In genomic region chr5:147185174-147185915, GRCm38 (mm10) we compare ENCODE assay signal across 10 mouse cellular contexts. TPM values are rescaled to one million over a fixed set of nuclear protein-coding genes. Genes with fewer than 3 reads are reported as not detected.
DNase-seq lines count a peak whose midpoint lies in the region; ATAC-seq and TF ChIP-seq lines count a peak whose summit lies in the region.
"Had no signal": no experiment of that assay in that cellular context is flagged by ENCODE, and none has a peak within 500 bp of the region (broad histone marks: within the 10 kb centered on the region; RNA-seq: fewer than 3 reads in every experiment).

No protein-coding gene starts in this region.

- H3K27me3 ChIP-seq in CH12.LX (replicated peaks): peaks cover 42% of the 10 kb centered on the region
- H3K27me3 ChIP-seq in forebrain, embryonic 16.5 days (replicated peaks; ENCODE audit: control insufficient read depth, insufficient read depth, low read length): peaks cover 71% of the 10 kb centered on the region
- H3K27me3 ChIP-seq in liver, embryonic 12.5 days (replicated peaks): peaks cover 89% of the 10 kb centered on the region

- no peak for TF ChIP-seq RAD21 in CH12.LX (IDR thresholded peaks at IDR 0.05; ENCODE audit: low read depth, low read length)

- H3K4me1 ChIP-seq in CH12.LX (ENCODE audit: control insufficient read depth in 1 of 2, insufficient read depth in 2 of 2): peaks cover 2 to 15% of the 10 kb centered on the region in 2 experiments; a peak in 2 of 4 replicates
- H3K4me1 ChIP-seq in forebrain, embryonic 16.5 days (replicated peaks; ENCODE audit: control insufficient read depth, insufficient read depth, low read length): peaks cover 39% of the 10 kb centered on the region
- peaks cover 13% of the 10 kb centered on the region; the same call in 1 of the 2 replicates for H3K4me1 ChIP-seq in liver, embryonic 12.5 days

- H3K36me3 ChIP-seq in CH12.LX (replicated peaks in 1 of 2; ENCODE audit: control insufficient read depth in 1 of 2, insufficient read depth in 1 of 2, low read length in 1 of 2): no peaks in the 10 kb centered on the region
- no peaks in the 10 kb centered on the region for H3K36me3 ChIP-seq in forebrain, embryonic 16.5 days (ENCODE audit: control insufficient read depth, insufficient read depth)
- H3K36me3 ChIP-seq in liver, embryonic 12.5 days: no peaks in the 10 kb centered on the region

- dilution Hi-C loops in CH12.LX (cut with MboI; ENCODE audit: extremely low pct_ligation_motif_present, extremely low pct_unique_long_range_greater_than_20kb, low sequenced_read_pairs): no loop called here

- H3K4me2 ChIP-seq in CH12.LX (ENCODE audit: insufficient read depth, low read depth, poor library complexity, severe bottlenecking): peak overlapping the region; percentile 59
- H3K4me2 ChIP-seq in forebrain, embryonic 16.5 days (ENCODE audit: low read length): peak overlapping the region; percentile 33; the same call in 1 of the 2 replicates
- H3K4me2 ChIP-seq in liver, embryonic 12.5 days: no peak overlapping the region

- TF ChIP-seq CTCF in gastrocnemius, adult 2 months (IDR thresholded peaks at IDR 0.05): no peak
- TF ChIP-seq CTCF in CH12.LX (conservative IDR thresholded peaks at IDR 0.05 in 1 of 2, IDR thresholded peaks at IDR 0.05 in 1 of 2; ENCODE audit: low read depth in 2 of 2, low read length in 2 of 2): no peak

- peaks cover 48% of the 10 kb centered on the region for H3K9me3 ChIP-seq in CH12.LX (replicated peaks; ENCODE audit: low read length)
- H3K9me3 ChIP-seq in forebrain, embryonic 16.5 days (ENCODE audit: control insufficient read depth, low read length): peaks cover 6% of the 10 kb centered on the region; the same call in 1 of the 2 replicates
- 0 out of 2 replicates have a peak, but pooled peaks cover 4% of the 10 kb centered on the region for H3K9me3 ChIP-seq in liver, embryonic 12.5 days (replicated peaks)

- no peak for DNase-seq in gastrocnemius, adult 2 months
- DNase-seq in gastrocnemius, adult 18-20 months (ENCODE audit: low spot score): no peak
- no peak for DNase-seq in CH12.LX (ENCODE audit: extremely low read depth)
- no peak for DNase-seq in layer of hippocampus, adult 18-20 months (ENCODE audit: low spot score in 2 of 2)
- no peak for DNase-seq in left cerebral cortex, postnatal 36 days (ENCODE audit: low spot score in 2 of 2)
- DNase-seq in adrenal gland, adult 8-10 months: no peak

- intact Hi-C loops in gastrocnemius, adult 2 months (cut with DNase I): no loop called here
- intact Hi-C loops in left cerebral cortex, postnatal 36 days (cut with DNase I): loop anchor here (5.0 kb wide), 3 partner anchors 87 to 537 kb away; partner anchors contain the start of gene Cdx2

- H3K79me2 ChIP-seq in CH12.LX (replicated peaks; ENCODE audit: control insufficient read depth, extremely low read depth, insufficient read depth, poor library complexity, severe bottlenecking): no peaks in the 10 kb centered on the region

- TF ChIP-seq EP300 in CH12.LX (IDR thresholded peaks at IDR 0.05; ENCODE audit: low read length): no peak

- TF ChIP-seq POLR2A in CH12.LX (IDR thresholded peaks at IDR 0.05; ENCODE audit: low read depth, low read length): no peak

- no peak for ATAC-seq in forebrain, embryonic 16.5 days
- ATAC-seq in liver, embryonic 12.5 days: no peak

- H3K9ac ChIP-seq in CH12.LX (ENCODE audit: insufficient read depth, low read depth): 0 out of 2 replicates have a peak overlapping the region, but pooled peaks have one; percentile 37
- H3K9ac ChIP-seq in forebrain, embryonic 16.5 days (replicated peaks; ENCODE audit: low read depth, low read length): no peak overlapping the region
- H3K9ac ChIP-seq in liver, embryonic 12.5 days: no peak overlapping the region

- peak overlapping the region; percentile 70 for H3K4me3 ChIP-seq in gastrocnemius, adult 2 months
- no peak overlapping the region for H3K4me3 ChIP-seq in CH12.LX (replicated peaks in 1 of 3; ENCODE audit: low read depth in 2 of 3, low read length in 2 of 3, poor library complexity in 1 of 3)
- no peak overlapping the region for H3K4me3 ChIP-seq in forebrain, embryonic 16.5 days (replicated peaks; ENCODE audit: low read length)
- peak overlapping the region; percentile 19; the same call in 1 of the 2 replicates for H3K4me3 ChIP-seq in liver, embryonic 12.5 days
- H3K4me3 ChIP-seq: myocyte had no signal

- in situ Hi-C loops in CH12.LX (cut with MboI; ENCODE audit: low pct_ligation_motif_present, low pct_unique_long_range_greater_than_20kb, low sequenced_read_pairs): no loop called here

- WGBS in forebrain, embryonic 16.5 days: 10% methylated on average over 18 of the region's 19 CpGs
- 6% methylated on average over 15 of the region's 19 CpGs for WGBS in liver, embryonic 12.5 days (ENCODE audit: insufficient replicate concordance)

- no peak overlapping the region for H3K27ac ChIP-seq in gastrocnemius, adult 2 months
- H3K27ac ChIP-seq in CH12.LX (ENCODE audit: insufficient read depth, low read depth): no peak overlapping the region
- no peak overlapping the region for H3K27ac ChIP-seq in forebrain, embryonic 16.5 days (ENCODE audit: low read length)
- H3K27ac ChIP-seq in liver, embryonic 12.5 days: no peak overlapping the region

TF ChIP-seq in CH12.LX, 34 proteins besides CTCF, POLR2A, EP300 and RAD21:
- no peak for TF ChIP-seq MXI1 (IDR thresholded peaks at IDR 0.05; ENCODE audit: low read depth, low read length)
- TF ChIP-seq USF2 (conservative IDR thresholded peaks at IDR 0.05; ENCODE audit: low read depth, low read length): no peak
- no peak for TF ChIP-seq ZMIZ1 (IDR thresholded peaks at IDR 0.05; ENCODE audit: low read depth, low read length)
- no peak for TF ChIP-seq PAX5 (IDR thresholded peaks at IDR 0.05; ENCODE audit: low read length)
- no peak for TF ChIP-seq ELF1 (IDR thresholded peaks at IDR 0.05; ENCODE audit: low read depth, low read length)
- no peak for TF ChIP-seq HCFC1 (IDR thresholded peaks at IDR 0.05; ENCODE audit: low read depth, low read length)
- no peak for TF ChIP-seq MYC (IDR thresholded peaks at IDR 0.05; ENCODE audit: low read depth, low read length)
- TF ChIP-seq MEF2A (IDR thresholded peaks at IDR 0.05; ENCODE audit: borderline replicate concordance, low read depth, low read length): no peak
- TF ChIP-seq UBTF (IDR thresholded peaks at IDR 0.05; ENCODE audit: low read depth, low read length): no peak
- TF ChIP-seq ETS1 (conservative IDR thresholded peaks at IDR 0.05; ENCODE audit: low read depth, low read length): no peak
- TF ChIP-seq JUND (conservative IDR thresholded peaks at IDR 0.05; ENCODE audit: low read depth, low read length): no peak
- TF ChIP-seq TBP (conservative IDR thresholded peaks at IDR 0.05; ENCODE audit: low read depth, low read length): no peak
- TF ChIP-seq NELFE (IDR thresholded peaks at IDR 0.05; ENCODE audit: low read depth, low read length): no peak
- TF ChIP-seq MAZ (IDR thresholded peaks at IDR 0.05; ENCODE audit: low read depth, low read length): no peak
- TF ChIP-seq BHLHE40 (IDR thresholded peaks at IDR 0.05; ENCODE audit: low read depth, low read length): no peak
- TF ChIP-seq ZNF384 (IDR thresholded peaks at IDR 0.05; ENCODE audit: low read depth, low read length): no peak

RNA-seq across cellular contexts. Expression of gene Gsx1, which starts 3.2 kb away (rescaled TPM):
- not detected for total RNA-seq in gastrocnemius, adult 2 months (2021)
- not detected for total RNA-seq in gastrocnemius, adult 18-20 months (2021)
- total RNA-seq in CH12.LX (2012; rRNA removed) (not detected in 2 replicates), CH12.LX (2014; rRNA removed) (not detected in 2 replicates)
- polyA plus RNA-seq in CH12.LX (2012; ENCODE audit: insufficient read length, low read depth): not detected in 2 replicates
- polyA plus RNA-seq in forebrain, embryonic 16.5 days (2015; fragmentation: Nextera tagmentation; extraction: Ambion mirVana): 1.5 and 1.9 TPM in 2 replicates
- not detected in 2 replicates for polyA plus RNA-seq in liver, embryonic 12.5 days (2016; fragmentation: Nextera tagmentation; extraction: Ambion mirVana)
- total RNA-seq in layer of hippocampus, adult 18-20 months (2021): under 1 TPM; 0.35 to 0.43 TPM
- total RNA-seq in left cerebral cortex, postnatal 36 days (2021): under 1 TPM; 0.17 to 0.52 TPM
- not detected for total RNA-seq in adrenal gland, adult 8-10 months (2022)
- polyA plus RNA-seq: C2C12, myocyte had no signal

Comparison
In these comparisons a context has a peak if more than half of its experiments do, and no peak if none do; other contexts are left out.
1. H3K4me3 ChIP-seq: peak in gastrocnemius, adult 2 months (single experiment) and liver, embryonic 12.5 days (single experiment); none in CH12.LX (0 of 3) and forebrain, embryonic 16.5 days (single experiment).